Mouse (Mus musculus) B cell, adult (primary cell): Measurements from ENCODE around the gene Gstz1. TPM values are rescaled to one million over a fixed set of nuclear protein-coding genes. Genes with fewer than 3 reads are reported as not detected.

ENCODE experiments used
- total RNA-seq: library from RNA; stranded (reverse); gene quantifications from 4 replicates; pipeline ENCODE4 v1.2.4, GENCODE M21; 2023; ENCODE audit not compliant: inconsistent age

Gstz1 gene
- 16.4 to 16.5 TPM (median 16.4 TPM) in 4 replicates for total RNA-seq

GRCm38 (mm10) chr12:87146966-87147365, at the start of gene Gstz1:
TSS of gene Gstz1 (plus strand) at chr12:87147165.

DNA sequence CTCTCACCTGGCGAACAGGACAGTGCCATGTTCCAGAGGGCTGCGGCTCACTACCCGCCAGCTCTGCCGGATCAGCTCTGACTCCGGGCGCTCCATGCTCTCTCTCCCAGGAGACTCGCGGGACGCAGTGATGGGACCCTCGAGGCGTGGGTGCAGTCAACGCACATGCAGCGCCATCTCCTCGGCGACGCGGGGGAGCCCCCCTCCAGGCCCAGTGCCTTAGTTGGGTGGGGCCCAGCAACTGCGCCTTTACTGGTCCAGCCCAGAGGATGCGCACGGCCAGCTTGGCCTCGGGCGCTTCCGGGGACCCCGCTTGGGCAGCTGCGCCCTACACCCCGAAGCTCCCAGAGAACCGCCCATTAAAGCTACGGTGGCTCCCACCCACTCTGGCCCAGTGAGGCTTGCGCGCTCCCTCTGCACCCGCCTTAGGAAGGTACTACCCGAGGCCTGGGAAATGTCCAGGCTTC, 44.8 kb upstream of the Gstz1 start, which contains the start of gene Ngb:
Gene Ngb, minus strand, starts transcription at position 375 of the 467 bp plus-strand sequence.

DNA sequence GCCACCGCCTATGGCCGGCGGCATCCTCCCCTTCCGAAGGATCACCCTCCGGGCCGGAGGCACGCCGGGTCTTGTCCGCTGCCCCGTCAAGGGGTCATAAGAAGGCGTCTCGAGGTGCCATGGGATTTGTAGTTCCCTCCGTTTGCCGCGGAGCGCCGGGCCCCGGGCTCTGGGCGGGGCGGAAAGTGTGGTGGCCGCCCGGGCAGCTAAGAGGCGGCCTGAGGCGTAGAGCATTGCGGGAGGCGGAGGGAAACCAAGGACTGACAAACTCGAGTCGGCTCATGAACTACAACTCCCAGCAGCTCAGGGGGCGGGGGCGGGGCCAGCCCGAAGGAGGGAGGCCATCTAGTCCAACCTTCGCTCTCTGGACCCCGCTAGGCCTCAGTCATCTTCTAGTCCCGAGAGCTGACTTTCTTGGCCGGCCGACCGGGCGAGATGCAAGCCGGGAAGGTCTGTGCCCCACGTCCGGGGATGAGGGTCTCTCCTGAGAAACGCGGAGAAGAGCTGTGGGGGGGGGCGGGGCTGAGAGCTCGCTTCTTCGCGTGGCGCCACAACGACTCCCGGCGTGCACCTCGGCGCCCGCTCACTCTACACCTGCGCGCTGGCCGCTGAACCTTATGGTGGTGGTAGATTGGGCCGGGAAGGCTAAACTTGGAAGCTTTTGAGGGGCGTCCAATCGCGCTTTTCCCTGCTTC, 577 bp downstream of the Gstz1 start, which contains the start of gene Pomt2:
Gene Pomt2, minus strand, starts transcription at position 574 of the 695 bp plus-strand sequence.

GRCm38 (mm10) chr12:87199206-87199972, 52.4 kb downstream of the Gstz1 start, which contains the start of gene Samd15:
TSS of gene Samd15 (plus strand) at chr12:87199723.

DNA sequence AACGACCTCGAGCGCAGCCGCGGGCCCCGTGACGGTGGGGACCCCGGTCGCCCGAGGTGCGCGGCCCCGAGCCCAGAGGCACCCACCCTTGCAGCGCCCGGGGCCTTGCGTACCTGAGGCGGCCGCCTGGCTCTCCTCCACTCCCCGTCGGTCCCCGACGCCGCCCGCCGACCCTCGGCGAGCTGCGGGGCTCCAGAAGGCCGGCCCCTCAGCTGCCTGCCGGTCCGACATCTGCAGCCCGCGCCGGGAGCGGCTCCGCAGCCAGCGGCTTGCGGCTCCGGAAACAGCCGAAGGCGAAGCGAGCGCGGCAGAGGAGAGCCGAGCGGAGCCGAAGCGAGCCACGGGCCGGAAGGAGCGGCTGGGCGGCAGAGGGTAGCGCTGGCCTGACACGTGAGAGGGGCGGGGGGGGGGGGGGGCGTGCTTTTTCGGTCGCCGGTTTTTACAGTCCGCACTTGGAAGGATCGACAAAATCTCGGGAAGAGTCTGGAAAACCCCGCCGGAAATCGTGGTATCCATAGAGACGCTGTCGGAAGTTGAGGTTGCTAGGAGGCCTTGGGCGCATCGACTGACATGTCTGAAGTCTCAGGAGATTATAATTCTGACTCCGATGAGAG, 53.1 kb downstream of the Gstz1 start, which contains the start of gene Tmed8:
Gene Tmed8, minus strand, starts transcription at position 482 of the 614 bp plus-strand sequence.

Other genes with a start within 250 kb of the Gstz1 start
- 51.6 to 60.1 TPM (median 56.2 TPM) in 4 replicates for gene Cipc, start 200.1 kb upstream of the Gstz1 start, total RNA-seq
- gene Zdhhc22, start 156.7 kb upstream of the Gstz1 start, total RNA-seq, result not detected in 4 replicates
- not detected in 4 replicates for gene Tmem63c, start 125.8 kb upstream of the Gstz1 start, total RNA-seq
- 0.32 to 0.78 TPM (median 0.78 TPM) in 3 of 4 replicates, not detected in the other for gene Ngb, start 44.6 kb upstream of the Gstz1 start, total RNA-seq
- 4.8 to 8.3 TPM (median 6.3 TPM) in 4 replicates for gene Pomt2, start 803 bp downstream of the Gstz1 start, total RNA-seq
- gene Samd15, start 52.6 kb downstream of the Gstz1 start, total RNA-seq, result 1.3 to 2.6 TPM (median 1.6 TPM) in 4 replicates
- gene Tmed8, start 53.3 kb downstream of the Gstz1 start, total RNA-seq, result 32.9 to 36.5 TPM (median 33.7 TPM) in 4 replicates
- 6.2 to 14.0 TPM (median 9.1 TPM) in 4 replicates for gene Noxred1, start 91.6 kb downstream of the Gstz1 start, total RNA-seq
- 33.1 to 41.4 TPM (median 35.1 TPM) in 4 replicates for gene Vipas39, start 119.1 kb downstream of the Gstz1 start, total RNA-seq
- gene Ahsa1, start 119.3 kb downstream of the Gstz1 start, total RNA-seq, result 111 to 131 TPM (median 118 TPM) in 4 replicates
- gene Ism2, start 152.5 kb downstream of the Gstz1 start, total RNA-seq, result not detected in 4 replicates
- 83.0 to 93.8 TPM (median 86.3 TPM) in 4 replicates for gene Sptlc2, start 241.2 kb downstream of the Gstz1 start, total RNA-seq